Mouse (Mus musculus) myocyte (in vitro differentiated cells): ENCODE measurements around the gene Natd1. TPM values are rescaled to one million over a fixed set of nuclear protein-coding genes. Genes with fewer than 3 reads are reported as not detected.
A peak's percentile ranks its signal among the peaks of the same experiment; 100 is the strongest.

Experiments used
- H3K27me3 ChIP-seq: one replicate; pipeline ENCODE4 v1.6.1; 2011; ENCODE audit not compliant: control insufficient read depth, insufficient read depth, insufficient read length
- H3K36me3 ChIP-seq: one replicate; pipeline ENCODE4 v1.6.1; 2011; ENCODE audit not compliant: control insufficient read depth, insufficient read depth
- H3K4me2 ChIP-seq: one replicate; pipeline ENCODE4 v1.6.1; 2011; ENCODE audit warnings: low read depth, control low read depth
- H3K4me3 ChIP-seq: one replicate; pipeline ENCODE4 v1.5.1; 2011; ENCODE audit warnings: mild to moderate bottlenecking, control low read depth, moderate library complexity
- H3K79me2 ChIP-seq: one replicate; pipeline ENCODE4 v1.6.1; 2011; ENCODE audit not compliant: control insufficient read depth, insufficient read depth
- H3ac ChIP-seq: one replicate; pipeline ENCODE4 v1.6.1; 2011; ENCODE audit not compliant: control insufficient read depth, insufficient read length
- CEBPB ChIP-seq: IDR thresholded peaks from 2 replicates; pipeline ENCODE4 v1.6.1; 2011; ENCODE audit warnings: mild to moderate bottlenecking, moderate library complexity; ENCODE audit not compliant: poor library complexity, insufficient read depth, severe bottlenecking
- E2F4 ChIP-seq: IDR thresholded peaks from one replicate; pipeline ENCODE4 v1.6.1; 2011; ENCODE audit warnings: mild to moderate bottlenecking, control low read depth, moderate library complexity; ENCODE audit not compliant: insufficient read depth
- MAX ChIP-seq: IDR thresholded peaks from one replicate; pipeline ENCODE4 v1.6.1; 2011; ENCODE audit warnings: low read depth, mild to moderate bottlenecking, control low read depth
- MYOD1 ChIP-seq, 3 experiments: IDR thresholded peaks; one replicate each; pipeline ENCODE4 v1.6.1; 2011; ENCODE audit warnings: control low read depth in 2 of 3, low read depth in 2 of 3, mild to moderate bottlenecking in 2 of 3, moderate library complexity in 1 of 3; ENCODE audit not compliant: insufficient read length in 2 of 3, control insufficient read depth in 1 of 3
- MYOG ChIP-seq, 3 experiments: IDR thresholded peaks; one replicate each; pipeline ENCODE4 v1.6.1; 2011; ENCODE audit warnings: control low read depth in 2 of 3, low read depth in 2 of 3, mild to moderate bottlenecking in 2 of 3; ENCODE audit not compliant: insufficient read length in 2 of 3, control insufficient read depth in 1 of 3, insufficient read depth in 1 of 3
- POLR2A ChIP-seq: IDR thresholded peaks from one replicate; pipeline ENCODE4 v1.6.1; 2011; ENCODE audit warnings: low read depth, mild to moderate bottlenecking, control low read depth, moderate library complexity; ENCODE audit not compliant: insufficient read length
- POLR2AphosphoS2 ChIP-seq: IDR thresholded peaks from one replicate; pipeline ENCODE4 v1.6.1; 2011; ENCODE audit warnings: low read depth, control low read depth; ENCODE audit not compliant: insufficient read length
- REST ChIP-seq: IDR thresholded peaks from one replicate; pipeline ENCODE4 v1.6.1; 2011; ENCODE audit warnings: mild to moderate bottlenecking, control low read depth, moderate library complexity; ENCODE audit not compliant: insufficient read depth, insufficient read length
- SRF ChIP-seq: IDR thresholded peaks from one replicate; pipeline ENCODE4 v1.6.1; 2011; ENCODE audit warnings: low read depth; ENCODE audit not compliant: control insufficient read depth, insufficient read length
- TCF12 ChIP-seq: IDR thresholded peaks from one replicate; pipeline ENCODE4 v1.6.1; 2011; ENCODE audit warnings: mild to moderate bottlenecking, control low read depth; ENCODE audit not compliant: poor library complexity, insufficient read depth, severe bottlenecking
- TCF3 ChIP-seq: IDR thresholded peaks from one replicate; pipeline ENCODE4 v1.6.1; 2011; ENCODE audit warnings: low read depth, control low read depth; ENCODE audit not compliant: insufficient read length
- USF1 ChIP-seq: IDR thresholded peaks from one replicate; pipeline ENCODE4 v1.6.1; 2011; ENCODE audit warnings: low read depth, mild to moderate bottlenecking, control low read depth, moderate library complexity
- polyA plus RNA-seq: library from polyadenylated mRNA; unstranded; fragments of >200 nt; fragmentation: generic; extraction: Trizol; gene quantifications from one replicate; pipeline ENCODE4 v1.2.1, GENCODE M21; 2012; ENCODE audit warnings: missing spikeins

Natd1 gene
- polyA plus RNA-seq, 1 experiment = 20.0 TPM

- Histone ChIP-seq H3K36me3 (peaks cover 7% of the 10 kb centered on the region), H3K4me2 (peak overlapping the region; percentile 94), H3ac (no peak overlapping the region), H3K4me3 (peak overlapping the region; percentile 57), H3K27me3 (no peaks in the 10 kb centered on the region), H3K79me2 (peaks cover 90% of the 10 kb centered on the region)
- TF ChIP-seq REST (no peak), MYOD1 (IDR thresholded peaks at IDR 0.05; ENCODE audit: control insufficient read depth in 1 of 3, insufficient read length in 2 of 3, low read depth in 2 of 3) (no peak), MYOG (IDR thresholded peaks at IDR 0.05; ENCODE audit: control insufficient read depth in 1 of 3, insufficient read depth in 1 of 3, insufficient read length in 2 of 3, low read depth in 2 of 3) (no peak), E2F4 (no peak), CEBPB (no peak), POLR2AphosphoS2 (no peak), POLR2A (no peak), MAX (no peak)
These were observed 21.4 kb upstream of the Natd1 start for GRCm38 (mm10) chr11:60935975-60936373.

DNA sequence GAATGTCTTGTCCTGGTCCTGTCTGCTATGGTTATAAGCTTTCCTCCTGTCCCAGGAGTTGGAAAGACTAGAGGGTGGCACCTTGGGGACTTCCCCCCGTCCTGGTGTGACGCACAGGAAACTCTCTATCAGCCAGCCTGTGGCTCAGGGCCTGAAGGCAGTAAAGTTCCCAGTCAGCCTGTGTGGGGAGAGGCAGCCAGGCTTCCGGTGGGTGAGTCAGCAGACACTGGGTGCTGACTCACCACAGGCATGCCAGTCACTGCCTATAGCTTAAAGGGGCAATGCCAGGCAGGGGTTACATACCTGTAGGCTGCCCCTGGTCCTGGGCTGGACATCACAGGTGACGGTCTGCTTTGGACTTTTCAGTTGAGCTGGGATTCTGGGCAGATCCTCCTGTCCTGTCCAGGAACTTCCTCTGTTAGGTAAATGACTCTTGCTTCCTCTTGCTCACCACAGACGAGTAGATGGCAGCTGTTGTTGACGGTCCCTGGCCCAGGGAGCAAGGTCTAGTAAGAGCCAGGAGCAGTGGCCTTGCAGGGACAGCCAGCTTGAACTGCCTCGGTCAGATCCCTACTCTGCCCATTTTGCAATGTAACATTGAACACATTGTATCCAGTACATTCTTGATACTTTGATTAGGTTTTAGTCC lies 20.9 kb upstream of the Natd1 start:
- H3K79me2 ChIP-seq = peaks cover 85% of the 10 kb centered on the region
- no peaks in the 10 kb centered on the region for H3K27me3 ChIP-seq
- no peak for TF ChIP-seq E2F4
- TF ChIP-seq MYOG (IDR thresholded peaks at IDR 0.05; ENCODE audit: control insufficient read depth in 1 of 3, insufficient read depth in 1 of 3, insufficient read length in 2 of 3, low read depth in 2 of 3) = peak in 1 of 3 experiments; percentile 47
- no peak for TF ChIP-seq POLR2A
- no peak for TF ChIP-seq REST
- peak in 2 of 3 experiments; percentile 36 to 65 for TF ChIP-seq MYOD1 (IDR thresholded peaks at IDR 0.05; ENCODE audit: control insufficient read depth in 1 of 3, insufficient read length in 2 of 3, low read depth in 2 of 3)
- peak overlapping the region; percentile 94 for H3K4me2 ChIP-seq
- H3ac ChIP-seq = no peak overlapping the region
- H3K36me3 ChIP-seq = peaks cover 7% of the 10 kb centered on the region
- H3K4me3 ChIP-seq = peak overlapping the region; percentile 57

GRCm38 (mm10) chr11:60934795-60935194 lies 20.2 kb upstream of the Natd1 start:
- Histone ChIP-seq H3K27me3 (no peaks in the 10 kb centered on the region), H3K79me2 (peaks cover 78% of the 10 kb centered on the region), H3K36me3 (peaks cover 7% of the 10 kb centered on the region), H3K4me2 (peak overlapping the region; percentile 94), H3ac (no peak overlapping the region), H3K4me3 (peak overlapping the region; percentile 57)
- TF ChIP-seq MYOD1 (IDR thresholded peaks at IDR 0.05; ENCODE audit: control insufficient read depth in 1 of 3, insufficient read length in 2 of 3, low read depth in 2 of 3) (no peak), E2F4 (no peak), REST (no peak), USF1 (no peak), MYOG (IDR thresholded peaks at IDR 0.05; ENCODE audit: control insufficient read depth in 1 of 3, insufficient read depth in 1 of 3, insufficient read length in 2 of 3, low read depth in 2 of 3) (no peak), TCF12 (no peak), CEBPB (no peak), MAX (no peak), POLR2AphosphoS2 (no peak), POLR2A (no peak)

DNA sequence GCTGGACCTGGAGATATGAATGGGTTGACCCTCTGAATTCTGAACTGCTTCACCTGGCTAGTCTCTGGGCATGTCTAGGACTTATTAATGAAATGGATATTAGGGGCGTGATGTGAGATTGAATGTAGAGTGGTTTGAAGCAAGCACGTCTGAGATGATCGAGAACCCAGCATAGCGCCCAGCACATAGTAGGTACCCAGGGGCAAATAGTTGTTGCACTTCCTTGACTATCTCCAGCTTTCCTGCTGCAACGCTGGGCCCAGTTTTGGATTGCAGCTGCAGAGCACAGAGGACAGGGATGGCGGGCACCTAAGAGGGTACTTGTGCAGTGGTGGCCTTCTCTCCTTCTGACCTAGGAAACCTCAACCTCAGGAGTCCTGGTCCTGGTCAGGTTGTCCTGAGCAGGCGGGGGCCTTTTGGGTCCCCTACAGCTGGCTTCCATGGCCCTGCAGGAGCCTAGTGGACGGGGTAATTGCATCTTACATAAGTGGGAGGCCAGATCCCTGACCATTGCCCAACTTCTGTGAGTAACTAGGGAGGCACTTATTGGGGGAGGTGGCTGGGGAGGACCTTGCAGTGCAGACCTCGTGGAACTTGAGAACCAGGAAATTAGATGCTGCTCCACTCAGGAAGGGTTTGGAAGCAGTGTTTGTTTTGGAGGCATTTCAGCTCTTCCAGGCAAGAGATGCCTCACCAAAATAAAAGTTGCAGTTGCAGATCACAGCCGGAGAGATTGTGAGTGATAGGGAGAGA lies 18.8 kb upstream of the Natd1 start:
- H3ac ChIP-seq = peak overlapping the region; percentile 39
- peak overlapping the region; percentile 97 for H3K4me2 ChIP-seq
- peaks cover 7% of the 10 kb centered on the region for H3K36me3 ChIP-seq
- H3K79me2 ChIP-seq = peaks cover 64% of the 10 kb centered on the region
- H3K27me3 ChIP-seq = no peaks in the 10 kb centered on the region
- no peak for TF ChIP-seq MAX
- TF ChIP-seq CEBPB = peak; percentile 94
- no peak for TF ChIP-seq TCF3
- TF ChIP-seq MYOD1 (IDR thresholded peaks at IDR 0.05; ENCODE audit: control insufficient read depth in 1 of 3, insufficient read length in 2 of 3, low read depth in 2 of 3) = no peak
- no peak for TF ChIP-seq USF1
- TF ChIP-seq POLR2A = no peak
- no peak for TF ChIP-seq POLR2AphosphoS2
- peak overlapping the region; percentile 57 for H3K4me3 ChIP-seq

- peak overlapping the region; percentile 57 for H3K4me3 ChIP-seq
- H3K27me3 ChIP-seq = no peaks in the 10 kb centered on the region
- peak overlapping the region; percentile 97 for H3K4me2 ChIP-seq
- TF ChIP-seq POLR2AphosphoS2 (no peak), E2F4 (no peak), TCF3 (no peak), POLR2A (no peak), CEBPB (no peak), USF1 (no peak), REST (no peak), MAX (no peak), SRF (no peak), MYOD1 (IDR thresholded peaks at IDR 0.05; ENCODE audit: control insufficient read depth in 1 of 3, insufficient read length in 2 of 3, low read depth in 2 of 3) (no peak), MYOG (IDR thresholded peaks at IDR 0.05; ENCODE audit: control insufficient read depth in 1 of 3, insufficient read depth in 1 of 3, insufficient read length in 2 of 3, low read depth in 2 of 3) (no peak), TCF12 (no peak)
- peaks cover 3% of the 10 kb centered on the region for H3K36me3 ChIP-seq
- H3ac ChIP-seq = peak overlapping the region; percentile 39
- peaks cover 56% of the 10 kb centered on the region for H3K79me2 ChIP-seq
These were observed 18.0 kb upstream of the Natd1 start for GRCm38 (mm10) chr11:60932503-60933020.
